Mouse (Mus musculus) lung, postnatal 25 days (tissue): ENCODE measurements at regions not wholly inside any gene's neighbourhood (a gene's known extent, or its start where the extent isn't known, plus 50 kb on each side); places are given as distances from the start of the nearest gene placed in this dataset.

Experiments used
- DNase-seq: peaks from one replicate; pipeline ENCODE4 v3.0.0; 2022; ENCODE audit warnings: low spot score

DNA sequence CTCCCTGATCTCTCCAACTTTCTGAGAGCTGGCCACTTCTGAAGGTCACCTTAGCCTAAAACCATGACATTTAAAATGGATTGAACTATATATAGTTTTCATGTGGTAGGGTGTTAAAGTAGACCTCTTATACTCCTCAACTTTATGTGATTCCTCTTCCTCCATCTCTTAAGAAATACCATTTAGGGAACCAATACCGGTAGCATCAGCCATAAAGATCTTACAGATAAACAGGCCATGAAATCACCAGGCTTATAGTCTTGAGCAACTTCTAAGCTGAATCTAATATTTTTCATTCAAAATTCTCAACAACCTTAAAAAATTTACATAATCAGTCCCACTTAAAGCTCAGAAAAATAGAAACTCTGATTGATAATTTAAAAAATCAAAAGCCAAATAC is 56.2 kb downstream of the Rpl36a-ps1 start:
- no peak for DNase-seq

DNA sequence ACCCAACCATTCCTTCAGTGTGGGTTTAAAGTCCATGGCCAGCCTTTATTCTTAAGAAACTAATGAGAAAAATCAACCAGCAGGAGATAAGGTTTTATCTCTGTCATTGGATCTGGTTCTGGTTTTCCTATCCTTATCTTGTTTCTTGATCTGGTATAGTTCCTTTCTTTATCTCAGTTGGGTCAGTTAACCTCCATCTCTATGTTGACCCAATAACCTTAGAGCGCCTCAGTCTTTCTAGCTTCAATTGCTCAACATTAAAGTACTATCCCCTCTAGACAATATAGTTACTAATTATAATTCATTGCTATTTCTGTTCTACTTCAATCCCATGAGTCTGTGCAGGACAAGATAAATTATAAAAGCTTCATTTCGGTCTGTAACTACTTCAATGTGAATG is 56.7 kb downstream of the Rpl36a-ps1 start:
- DNase-seq, result no peak

DNA sequence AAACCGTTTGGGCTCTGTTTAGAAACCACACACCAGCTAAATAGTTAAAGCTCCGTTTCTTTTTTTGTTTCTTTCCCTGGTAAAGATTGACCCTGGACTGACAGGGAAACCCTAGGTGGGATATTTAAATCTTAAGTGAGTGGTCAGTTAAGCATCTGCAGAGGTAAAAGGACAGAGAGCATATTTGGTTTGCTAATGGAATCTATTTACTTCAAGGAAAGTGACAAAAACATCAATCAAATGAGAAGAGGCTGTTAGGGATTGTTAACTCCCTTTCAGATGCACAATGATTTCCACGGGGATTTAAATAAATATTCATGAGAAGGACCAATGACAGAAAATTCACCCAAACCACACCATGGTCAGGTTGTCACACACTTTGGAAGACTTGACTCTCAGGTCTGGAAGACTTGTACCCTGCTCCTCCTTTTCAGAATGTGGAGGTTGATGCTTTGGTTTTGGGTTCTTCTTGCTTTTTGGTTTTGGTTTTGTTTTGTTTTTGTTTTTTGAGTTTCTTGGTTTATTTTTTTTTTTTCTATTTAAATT is 60.7 kb downstream of the Rpl36a-ps1 start:
- DNase-seq, result no peak

DNA sequence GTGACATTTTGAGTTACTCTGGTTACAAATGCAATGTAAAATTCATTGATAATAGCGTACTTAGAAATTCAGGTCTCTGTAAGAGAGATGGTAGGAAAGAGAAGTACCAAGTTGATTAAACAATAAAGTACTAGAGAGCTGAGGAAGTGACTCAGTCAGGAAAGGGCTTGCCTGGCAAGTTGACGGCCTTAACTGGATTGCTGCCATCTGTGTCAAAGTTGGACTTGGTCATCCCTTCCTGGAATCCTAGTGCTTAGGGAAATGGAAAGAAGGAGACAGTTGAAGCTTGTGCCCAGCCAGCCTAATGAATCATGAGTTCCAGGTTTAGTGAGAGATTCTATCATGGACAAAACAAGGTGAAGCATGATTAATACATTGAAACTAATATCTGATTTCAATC is 64.8 kb downstream of the Rpl36a-ps1 start:
- DNase-seq, result no peak

DNA sequence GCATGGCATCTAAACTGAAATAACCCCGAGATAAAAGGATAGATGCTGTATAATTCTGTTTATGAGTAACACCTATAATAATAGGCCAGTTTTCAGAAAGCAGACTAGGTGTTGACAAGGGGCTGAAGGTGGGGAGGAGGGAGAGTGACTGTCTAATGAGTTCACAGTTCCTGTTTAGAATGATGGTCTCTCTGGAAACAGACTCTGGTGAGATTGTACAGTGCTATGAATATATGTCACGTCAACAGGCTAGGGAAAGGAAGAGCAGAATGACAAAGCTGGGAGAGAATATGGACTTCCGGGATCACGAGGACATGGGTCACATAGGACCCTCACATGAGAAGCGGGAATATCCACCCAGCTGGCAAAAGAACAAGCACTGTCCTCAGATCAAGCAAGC is 85.9 kb downstream of the Rpl36a-ps1 start:
- no peak for DNase-seq

DNA sequence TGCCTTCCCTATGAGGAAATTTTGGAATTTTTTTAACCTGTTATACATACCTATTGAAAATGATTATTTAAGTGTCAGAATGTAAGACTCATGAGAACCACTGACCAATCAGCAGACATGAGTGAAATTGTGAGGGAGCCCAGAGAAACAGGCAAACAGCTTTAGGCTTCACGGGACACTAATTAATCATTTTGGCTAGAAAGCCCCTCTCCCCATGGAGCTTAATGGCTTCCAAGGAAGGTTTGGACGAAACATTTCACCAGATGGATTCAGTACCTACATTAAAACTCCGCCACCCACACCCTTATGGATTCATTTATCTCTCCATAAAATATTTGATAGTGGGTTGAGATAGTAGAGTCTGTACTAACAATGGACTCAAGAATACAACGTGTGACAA is 95.2 kb downstream of the Rpl36a-ps1 start:
- DNase-seq, result no peak

DNA sequence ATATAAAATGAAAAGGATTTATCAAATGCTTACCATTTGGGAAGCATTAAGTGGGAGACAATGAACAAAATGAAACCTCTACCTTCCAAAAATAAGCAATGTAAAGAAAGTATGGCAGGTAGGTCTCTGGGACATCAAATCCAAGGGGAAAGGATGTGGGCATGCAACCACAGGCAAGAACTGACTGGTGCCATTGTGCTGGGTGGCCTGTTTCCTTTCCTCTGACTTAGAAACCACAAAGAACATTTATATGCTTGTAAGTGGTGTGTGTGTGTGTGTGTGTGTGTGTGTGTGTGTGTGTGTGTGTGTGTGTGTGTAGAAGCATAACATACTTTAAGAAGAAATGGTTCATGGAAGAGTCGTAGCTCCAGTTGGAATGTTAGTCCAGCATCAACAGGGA is 96.7 kb downstream of the Rpl36a-ps1 start:
- no peak for DNase-seq

DNA sequence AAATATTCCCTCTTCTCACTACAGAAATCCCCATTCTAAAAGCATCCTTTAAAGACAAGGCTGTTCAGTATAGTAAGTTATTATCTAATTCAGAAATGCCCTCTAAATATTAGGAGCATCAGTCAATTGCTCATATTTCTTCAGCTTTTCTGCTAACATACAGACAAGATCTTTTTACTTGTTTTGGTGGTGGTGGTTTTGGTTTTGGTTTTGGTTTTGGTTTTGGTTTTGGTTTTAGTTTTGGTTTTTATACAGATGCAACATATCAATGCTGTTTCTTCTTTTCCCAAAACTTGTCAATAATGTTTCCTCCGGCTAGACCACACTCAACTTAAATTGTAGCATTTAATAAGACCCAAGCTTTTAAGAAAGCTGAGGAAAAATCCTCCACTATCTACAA is 98.2 kb downstream of the Rpl36a-ps1 start:
- DNase-seq, result no peak

DNA sequence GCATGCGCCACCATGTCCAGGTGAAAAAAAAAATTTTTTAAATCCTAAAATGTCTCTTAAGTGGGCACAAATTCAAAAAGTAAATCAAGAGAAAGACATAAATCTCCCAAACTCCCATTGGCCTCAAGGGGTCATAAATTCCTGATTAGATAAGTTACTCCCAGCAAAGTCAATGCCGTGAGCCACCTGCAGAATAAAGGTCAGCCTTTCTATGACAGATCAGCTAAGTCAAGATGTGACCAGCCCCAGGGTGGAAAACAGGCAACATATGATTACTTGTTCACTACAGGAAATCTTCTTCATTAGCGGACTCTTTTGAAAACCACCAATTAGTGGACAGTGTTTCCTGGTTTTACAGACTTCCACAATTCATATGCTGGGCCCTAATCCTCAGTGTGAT is 101.4 kb downstream of the Rpl36a-ps1 start:
- no peak for DNase-seq

DNA sequence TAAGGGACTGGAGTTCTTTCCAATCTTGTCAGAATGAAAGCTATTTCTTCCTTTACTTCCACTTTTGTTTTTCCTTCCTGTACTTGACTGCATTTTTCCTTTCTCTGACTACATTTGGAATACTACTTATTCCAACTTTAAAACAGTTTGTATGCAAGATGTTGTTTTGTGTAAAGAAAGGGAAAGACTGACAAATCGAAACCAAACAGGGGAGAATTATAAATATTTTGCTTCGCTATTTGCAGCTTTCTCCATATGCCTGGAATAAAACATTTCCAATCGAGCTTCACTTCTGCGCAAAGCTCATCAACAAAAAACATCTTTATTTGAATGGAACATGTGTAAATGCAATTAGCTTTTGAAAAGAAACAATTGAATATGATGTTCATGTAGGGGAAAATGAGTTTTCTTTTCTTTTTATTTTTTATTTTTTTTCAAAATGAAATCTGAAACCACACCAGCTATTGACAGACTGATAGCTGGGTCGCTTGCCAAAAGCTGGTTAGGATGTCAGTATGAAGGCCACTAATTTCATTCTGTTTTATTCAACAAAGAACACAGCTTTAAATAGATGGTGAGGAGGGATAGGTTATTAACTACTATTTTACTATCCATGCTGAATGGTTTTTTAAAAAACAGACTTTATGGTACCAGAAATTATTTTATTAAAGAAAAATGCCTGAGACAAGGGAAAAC is 102.7 kb downstream of the Rpl36a-ps1 start:
- DNase-seq, result no peak

DNA sequence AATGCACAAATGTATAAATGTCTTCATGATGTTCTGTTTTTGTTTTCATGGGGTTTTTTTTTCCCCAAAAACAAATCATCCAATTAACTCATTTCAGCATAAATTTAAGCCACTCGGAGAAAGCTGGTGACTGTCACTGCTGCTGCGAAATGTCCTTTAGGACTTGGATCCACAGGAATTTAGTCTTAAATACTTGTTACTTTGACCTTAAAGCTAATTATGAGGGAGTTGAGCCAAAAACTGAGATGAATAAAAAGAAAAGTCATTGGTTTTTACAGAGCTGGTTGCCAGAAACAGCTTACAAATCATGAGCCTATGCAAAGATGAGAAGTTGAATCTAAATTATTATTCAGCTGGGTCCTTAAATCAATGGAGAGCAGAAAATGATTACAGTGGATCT is 106.5 kb downstream of the Rpl36a-ps1 start:
- no peak for DNase-seq

DNA sequence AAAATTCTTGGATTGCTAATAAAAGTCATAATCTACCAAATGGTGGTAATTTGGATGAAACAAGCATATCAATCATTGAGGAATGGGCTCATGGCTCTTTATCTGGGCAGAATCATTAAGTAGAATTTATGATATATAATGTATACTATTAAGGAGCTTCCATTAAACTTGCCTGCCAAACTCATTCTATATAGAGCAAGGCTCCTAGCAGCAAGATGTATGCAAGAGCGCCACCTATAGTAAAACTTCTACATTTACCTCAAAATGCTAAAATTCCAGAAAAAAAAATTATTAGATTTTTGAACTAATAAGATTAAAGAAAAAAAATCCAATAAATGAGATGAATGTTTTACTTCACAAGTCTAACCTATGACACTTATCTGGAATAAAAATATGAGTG is 107.1 kb downstream of the Rpl36a-ps1 start:
- DNase-seq, result no peak

DNA sequence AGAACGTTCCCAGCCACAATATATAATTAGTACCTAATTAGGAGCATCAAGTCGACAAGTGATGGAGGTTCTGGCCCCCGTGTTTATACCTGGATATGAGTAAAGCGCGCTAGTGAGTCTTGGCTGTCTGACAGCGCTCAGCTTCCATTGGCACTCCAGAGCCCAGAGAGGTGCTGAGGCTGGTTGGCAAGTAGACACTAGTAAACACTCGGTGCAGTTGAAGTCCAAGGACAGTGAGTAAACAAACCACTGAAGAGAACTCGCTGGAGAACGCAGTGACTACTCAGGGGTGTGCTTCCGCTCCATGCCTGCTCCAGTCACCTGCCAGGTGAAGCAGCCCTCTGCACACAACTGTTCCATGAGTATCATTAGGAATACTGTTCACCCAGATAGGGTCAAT is 111.5 kb downstream of the Rpl36a-ps1 start:
- no peak for DNase-seq

DNA sequence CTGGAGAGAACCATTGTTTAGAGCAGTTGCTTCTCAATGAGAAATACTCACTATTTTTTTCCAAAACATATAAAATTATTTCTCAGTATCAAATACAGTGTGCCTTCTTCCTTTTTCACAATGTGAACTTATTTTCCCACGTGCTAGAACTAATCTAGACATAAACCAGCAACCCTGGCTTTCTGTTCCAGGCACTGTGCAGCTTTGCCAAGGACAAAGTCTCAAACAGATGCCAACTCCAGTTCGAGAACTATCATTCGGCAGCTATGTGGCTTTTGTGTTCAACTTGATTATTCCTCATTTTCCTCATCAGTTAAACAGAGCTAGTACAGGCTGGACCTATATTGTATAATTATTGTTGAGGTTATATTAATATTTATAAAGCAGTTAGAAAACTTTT is 116.2 kb downstream of the Rpl36a-ps1 start:
- DNase-seq, result no peak

DNA sequence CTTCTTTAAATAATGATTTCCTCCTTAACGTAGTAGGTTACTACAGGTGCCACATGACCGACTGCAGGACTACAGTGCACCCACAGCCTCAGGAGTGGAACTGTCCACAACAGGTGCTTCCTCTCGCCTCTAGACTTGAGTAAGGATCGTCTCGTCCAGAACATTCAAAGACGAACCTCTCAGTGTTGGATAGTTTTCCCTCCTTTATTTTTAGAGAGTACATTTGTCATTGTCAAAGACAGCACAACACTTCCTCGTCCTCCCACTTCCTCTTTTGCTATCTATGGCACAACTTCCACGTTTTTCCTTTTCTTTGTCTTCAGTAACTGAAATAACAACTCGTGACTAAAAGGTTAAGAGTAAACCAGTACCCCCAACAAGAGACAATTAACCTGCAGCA is 120.7 kb downstream of the Rpl36a-ps1 start:
- DNase-seq, result no peak

DNA sequence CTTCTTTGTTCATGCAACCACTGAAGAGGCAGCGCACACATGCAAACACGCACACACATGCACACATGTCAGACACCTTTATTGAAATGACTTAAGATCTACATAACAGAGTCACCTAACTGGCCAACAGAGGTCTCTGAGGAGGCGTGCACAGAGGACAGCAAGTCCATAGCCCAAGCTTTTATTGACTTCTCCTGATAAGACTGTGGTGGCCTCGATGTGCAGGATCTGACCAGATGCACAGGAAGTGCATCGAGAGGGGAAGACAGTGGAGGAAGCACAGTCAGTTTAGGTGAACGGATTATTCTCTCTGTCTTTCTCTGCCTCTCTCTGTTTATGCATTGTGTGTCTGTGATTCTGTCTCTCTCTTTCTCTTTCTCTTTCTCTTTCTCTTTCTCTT is 124.2 kb downstream of the Rpl36a-ps1 start:
- DNase-seq, result no peak

DNA sequence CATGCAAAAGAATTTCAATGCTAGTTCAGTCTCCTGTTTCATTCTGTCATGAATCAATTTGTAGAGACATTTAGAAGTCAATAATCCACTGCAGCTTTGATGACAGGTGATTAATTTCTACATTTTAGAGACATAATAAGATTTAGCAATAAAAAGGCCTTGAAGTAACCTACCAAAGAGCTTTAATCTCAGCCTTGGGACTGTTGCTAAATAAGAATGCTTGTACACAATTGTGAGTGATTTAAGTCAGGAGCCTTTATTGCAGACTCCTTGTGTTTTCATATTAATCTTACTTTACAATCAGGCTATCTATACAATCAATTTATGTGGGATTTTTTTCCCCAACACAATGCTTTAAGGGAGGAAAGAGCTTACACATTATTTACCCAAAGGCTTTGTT is 127.2 kb downstream of the Rpl36a-ps1 start:
- DNase-seq, result no peak

DNA sequence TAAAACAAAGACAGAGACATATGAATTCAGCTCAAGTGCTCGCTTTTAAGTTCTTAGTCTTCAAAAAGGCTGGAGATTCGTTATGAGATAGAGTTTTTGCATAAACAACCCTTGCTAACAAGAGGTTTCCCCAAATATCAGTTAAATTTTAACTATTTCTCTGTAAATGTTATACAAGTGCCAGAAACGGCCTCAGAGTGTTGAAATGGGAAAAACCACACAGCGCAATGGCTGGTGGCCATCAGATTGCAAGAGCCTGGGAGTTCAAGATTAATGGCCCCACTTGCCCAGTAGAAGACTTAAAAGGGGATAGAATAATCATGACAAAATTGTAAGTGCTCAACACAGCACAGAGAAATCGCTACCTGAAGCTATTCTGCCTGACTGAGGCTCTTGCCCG is 130.1 kb downstream of the Rpl36a-ps1 start:
- DNase-seq, result no peak

DNA sequence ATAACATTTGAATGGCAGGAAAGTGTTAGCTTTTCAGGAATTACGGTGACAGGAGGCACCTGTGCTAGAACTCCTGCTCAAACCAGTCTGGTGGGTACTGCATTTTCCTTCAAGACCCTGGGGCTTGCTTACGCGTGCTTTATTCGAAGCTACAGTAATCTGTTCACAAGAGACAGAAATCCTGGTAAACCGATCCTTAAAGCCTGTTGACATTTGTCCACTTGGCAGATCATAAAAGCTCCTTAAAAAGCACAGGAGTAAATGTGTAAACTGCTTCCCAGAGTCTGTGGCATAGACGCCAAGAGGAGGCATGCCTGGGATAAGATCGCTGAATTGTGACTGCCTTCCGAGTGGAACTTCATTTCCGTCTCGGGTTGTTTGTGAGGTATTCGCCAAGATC is 130.5 kb downstream of the Rpl36a-ps1 start:
- no peak for DNase-seq

DNA sequence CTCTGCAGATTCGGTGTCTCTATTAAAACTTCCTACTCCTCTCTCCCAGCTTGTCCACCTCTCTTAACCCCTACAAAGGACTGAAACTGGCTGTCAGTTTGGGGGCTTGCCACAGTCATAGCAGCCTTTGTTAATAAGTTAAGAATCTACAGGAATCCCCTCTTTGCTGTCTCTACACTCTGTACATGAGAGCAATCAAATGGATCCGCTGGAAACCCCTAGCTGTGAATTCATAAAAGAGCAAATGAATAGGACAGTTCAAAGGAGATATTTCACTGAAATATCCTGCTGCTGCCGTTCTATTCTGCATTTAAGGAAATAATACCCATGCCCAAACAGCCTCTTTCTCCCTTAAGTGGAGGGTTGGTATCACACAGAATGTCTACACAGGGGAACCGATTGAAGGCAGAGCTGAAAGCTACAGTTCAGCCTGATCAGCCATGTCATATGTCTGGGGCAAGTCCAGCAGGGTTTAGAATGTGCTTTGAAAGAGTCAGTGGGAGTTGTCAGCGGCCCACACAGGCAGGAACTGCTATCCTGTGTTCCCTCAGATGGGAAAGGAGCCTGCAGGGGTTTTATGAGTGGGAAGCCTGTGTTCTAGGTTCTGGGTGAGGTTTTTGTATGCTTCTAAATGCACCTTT is 131.9 kb downstream of the Rpl36a-ps1 start:
- no peak for DNase-seq

DNA sequence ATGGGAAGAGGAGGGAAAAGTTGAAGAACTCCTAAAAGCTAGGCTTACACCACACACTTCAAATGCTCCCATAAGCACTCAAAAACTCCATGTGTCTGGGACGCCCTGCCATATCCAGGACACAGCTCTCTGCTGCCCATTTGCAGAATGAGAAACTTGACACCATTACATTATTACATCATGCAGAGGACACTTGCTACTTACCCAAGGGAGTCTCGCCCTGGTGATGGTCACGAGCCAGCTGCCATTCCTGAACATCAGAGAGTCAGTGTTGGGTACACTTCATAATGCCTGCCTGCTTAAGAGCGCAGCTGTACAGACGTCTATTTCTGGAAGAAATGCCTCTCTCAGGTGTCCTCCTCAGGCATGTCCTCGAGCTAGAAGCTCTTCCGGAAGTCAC is 135.3 kb downstream of the Rpl36a-ps1 start:
- no peak for DNase-seq

DNA sequence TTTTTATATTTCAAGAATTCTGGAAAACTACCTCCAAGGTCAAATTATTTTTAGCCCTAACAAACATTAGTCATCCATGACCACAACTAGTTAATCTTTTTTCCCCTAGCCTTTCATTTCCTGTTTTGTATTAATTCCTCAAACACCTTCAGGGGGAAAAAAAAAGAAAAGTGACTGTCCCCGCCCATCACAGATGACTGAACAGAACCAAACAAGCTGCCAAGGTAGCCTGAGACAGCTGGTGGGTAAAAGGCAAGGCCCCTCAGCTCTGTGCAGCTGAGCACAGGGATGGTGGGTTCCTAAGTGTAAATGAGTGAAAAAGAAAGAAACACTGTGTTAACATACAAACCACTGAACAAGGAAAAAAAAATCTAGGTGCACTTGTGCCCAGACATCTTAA is 145.6 kb downstream of the Rpl36a-ps1 start:
- DNase-seq, result no peak

DNA sequence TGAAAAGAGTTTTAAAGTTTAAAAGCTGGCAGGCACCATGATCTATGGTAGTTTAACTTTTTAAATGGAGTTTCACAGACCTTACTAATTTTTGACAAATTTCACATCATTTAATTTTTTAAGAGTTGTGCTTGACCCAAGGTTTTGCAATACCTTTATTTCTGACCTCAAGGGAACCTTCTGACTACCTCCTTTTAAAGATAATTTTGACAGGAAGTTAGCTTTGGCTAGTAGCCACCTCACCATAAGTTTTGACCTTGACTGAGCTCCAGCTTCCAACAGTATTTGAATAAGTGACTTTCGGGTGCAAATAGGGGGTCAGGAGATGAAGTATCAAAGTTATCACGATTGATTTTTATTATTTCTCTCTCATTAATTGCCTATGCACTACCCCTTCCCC is 149.9 kb downstream of the Rpl36a-ps1 start:
- no peak for DNase-seq

DNA sequence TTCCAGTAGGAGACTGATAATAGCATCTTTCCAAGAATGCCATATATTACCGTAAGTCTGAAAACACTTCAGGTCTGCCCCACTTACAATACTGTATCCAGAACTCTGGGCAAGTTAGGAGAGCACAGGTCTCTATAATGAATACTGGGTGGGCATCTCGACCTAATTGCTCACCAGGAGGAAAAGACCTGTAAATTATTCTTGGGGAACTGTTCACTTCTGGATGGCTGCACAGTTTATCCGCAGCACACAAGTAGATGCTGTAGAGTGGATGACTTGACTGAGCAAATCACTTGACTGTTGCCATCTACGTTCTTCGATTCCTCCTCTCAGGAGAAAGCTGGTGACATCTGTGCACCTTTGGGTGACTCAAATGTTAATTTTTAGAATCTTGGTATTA is 159.8 kb downstream of the Rpl36a-ps1 start:
- DNase-seq, result no peak
